Mouse (Mus musculus) lung, adult 2 months (tissue): ENCODE measurements around the gene Ubqln4.

Experiments
- CTCF ChIP-seq: fragments of 200-500 bp; IDR thresholded peaks from 2 replicates; pipeline ENCODE4 v1.5.1; 2011; ENCODE audit warnings: mild to moderate bottlenecking, low read length, control low read depth; ENCODE audit not compliant: insufficient read depth
- POLR2A ChIP-seq: fragments of 200-500 bp; IDR thresholded peaks from 2 replicates; pipeline ENCODE4 v1.6.1; 2011; ENCODE audit warnings: low read depth, mild to moderate bottlenecking, control low read depth, low read length, borderline replicate concordance; ENCODE audit errors: extremely low read depth

DNA sequence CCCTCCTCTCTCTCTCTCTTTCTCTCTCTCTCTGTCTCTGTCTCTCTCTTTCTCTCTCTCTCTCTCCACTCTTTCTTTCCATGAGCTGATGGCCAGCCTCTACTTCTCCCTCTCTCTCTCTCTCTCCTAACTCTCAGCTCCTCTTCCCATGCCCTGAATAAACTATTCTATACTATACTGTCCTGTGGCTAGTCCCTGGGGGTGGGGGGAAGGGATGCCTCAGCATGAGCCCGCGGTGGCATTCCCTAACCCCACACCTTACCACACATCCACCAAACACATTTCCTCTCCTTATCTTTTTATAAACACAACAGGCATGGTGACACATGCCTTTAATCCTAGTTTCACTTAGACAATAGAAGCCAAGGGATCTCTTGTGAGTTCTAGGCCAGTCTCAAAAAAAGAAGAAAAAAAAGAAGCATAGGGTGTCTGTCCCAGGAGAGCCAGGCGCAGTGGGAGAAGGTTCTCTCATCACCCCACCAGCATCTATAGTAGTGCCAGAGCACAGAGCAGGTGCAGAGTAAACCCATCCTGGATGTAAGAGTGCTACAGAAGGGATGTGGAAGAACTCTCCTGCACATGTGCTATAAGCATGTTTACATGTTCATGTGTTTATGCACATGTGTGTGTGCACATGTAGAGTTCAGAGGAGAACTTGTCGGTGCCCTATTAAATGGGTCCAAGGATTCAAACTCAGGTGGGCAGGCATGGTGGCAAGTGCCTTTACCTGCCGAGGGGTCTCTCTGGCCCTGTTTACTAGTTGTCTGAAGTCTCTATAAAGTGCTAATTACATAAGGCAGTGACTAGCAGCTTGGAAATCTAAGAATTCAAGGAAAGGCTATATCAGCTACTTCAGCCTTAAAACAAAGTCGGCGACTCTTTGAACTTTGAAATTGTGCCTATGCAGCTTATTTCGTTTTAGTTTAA lies 25.2 kb downstream of the Ubqln4 start:
- no peak for TF ChIP-seq CTCF
- TF ChIP-seq POLR2A, result no peak
